ENCODE assay signal across 14 mouse cellular contexts in genomic region chr4:107426631-107427030, GRCm38 (mm10). TPM values are rescaled to one million over a fixed set of nuclear protein-coding genes. Genes with fewer than 3 reads are reported as not detected.
DNase-seq lines count a peak whose midpoint lies in the region.
"Had no signal": no experiment of that assay in that cellular context is flagged by ENCODE, and none has a peak within 500 bp of the region (broad histone marks: within the 10 kb centered on the region; RNA-seq: fewer than 3 reads in every experiment).

No protein-coding gene starts in this region.

- DNase-seq in cerebellum, postnatal 25 days, result peak; percentile 32 to 48
- no peak for DNase-seq in cerebellum, adult 11 months
- peak; percentile 10 for DNase-seq in gastrocnemius, postnatal 25 days
- no peak for DNase-seq in gastrocnemius, adult 8-10 months (ENCODE audit: low spot score in 2 of 2)
- peak; percentile 64 for DNase-seq in brain, adult 2 months (ENCODE audit: low read depth, low spot score)
- DNase-seq in right cerebral cortex, adult 2 months (ENCODE audit: low spot score in 2 of 2), result peak; percentile 48 to 49
- DNase-seq in adrenal gland, postnatal 36 days, result no peak
- no peak for DNase-seq in lung, postnatal 25 days (ENCODE audit: low spot score)
- DNase-seq: adrenal gland, postnatal 14 days; gastrocnemius, postnatal 36 days; heart, postnatal 4 days; kidney, adult 2 months; thymus, postnatal 25 days had no signal

RNA-seq across cellular contexts. Expression of gene Glis1, which starts 7.8 kb away (rescaled TPM):
- not detected for total RNA-seq in gastrocnemius, postnatal 25 days (2021)
- total RNA-seq in gastrocnemius, adult 8-10 months (2022), result under 1 TPM in 3 of 4 experiments, not detected in 1; 0.12 to 0.58 (median 0.31) TPM
- under 1 TPM; 0.43 to 0.93 TPM for total RNA-seq in adrenal gland, postnatal 36 days (2021)
- total RNA-seq: liver, adult 2 months had no signal

RNA-seq across cellular contexts. Expression of gene Ndc1, which starts 59.0 kb away (rescaled TPM):
- total RNA-seq in gastrocnemius, postnatal 25 days (2021), result 1 to 10 TPM; 7.0 to 8.3 TPM
- 1 to 10 TPM; 5.8 to 9.5 (median 6.5) TPM for total RNA-seq in gastrocnemius, adult 8-10 months (2022)
- total RNA-seq in adrenal gland, postnatal 36 days (2021), result 10 to 100 TPM in 1 of 2 experiments, 1 to 10 TPM in 1; 9.5 to 12.4 TPM

Comparison
In these comparisons a context has a peak if more than half of its experiments do, and no peak if none do; other contexts are left out.
1. DNase-seq: peak in cerebellum, postnatal 25 days (2 of 2), gastrocnemius, postnatal 25 days (single experiment), brain, adult 2 months (single experiment) and right cerebral cortex, adult 2 months (2 of 2); none in cerebellum, adult 11 months (single experiment), gastrocnemius, adult 8-10 months (0 of 2), adrenal gland, postnatal 36 days (0 of 2) and lung, postnatal 25 days (single experiment).